Mouse (Mus musculus) heart, adult 2 months (tissue): ENCODE data around the gene Psmb11. TPM values are rescaled to one million over a fixed set of nuclear protein-coding genes. Genes with fewer than 3 reads are reported as not detected.
A peak's percentile ranks its signal among the peaks of the same experiment; 100 is the strongest.

ENCODE experiments used
- DNase-seq, 2 experiments: peaks; one replicate each; pipeline ENCODE4 v3.0.0; 2021
- H3K27ac ChIP-seq: fragments of 200-600 bp; 2 replicates; pipeline ENCODE4 v1.8.1; 2022
- H3K27me3 ChIP-seq: fragments of 200-500 bp; 2 replicates; pipeline ENCODE4 v1.6.1; 2012; ENCODE audit warnings: mild to moderate bottlenecking, low read length, inconsistent platforms, mixed read lengths; ENCODE audit not compliant: control insufficient read depth, insufficient read depth
- H3K36me3 ChIP-seq: fragments of 200-500 bp; 2 replicates; pipeline ENCODE4 v1.6.1; 2012; ENCODE audit warnings: low read length, inconsistent platforms; ENCODE audit not compliant: control insufficient read depth, insufficient read depth
- H3K4me1 ChIP-seq: fragments of 200-500 bp; 2 replicates; pipeline ENCODE4 v1.6.1; 2011; ENCODE audit warnings: low read length; ENCODE audit not compliant: control insufficient read depth, insufficient read depth
- H3K4me3 ChIP-seq: fragments of 200-600 bp; 2 replicates; pipeline ENCODE4 v1.8.1; 2022
- H3K79me2 ChIP-seq: fragments of 200-500 bp; replicated peaks from 2 replicates; pipeline ENCODE4 v1.6.1; 2012; ENCODE audit warnings: mild to moderate bottlenecking, inconsistent platforms, low read length, moderate library complexity, mixed read lengths; ENCODE audit not compliant: control insufficient read depth, insufficient read depth
- H3K9ac ChIP-seq: fragments of 200-500 bp; 2 replicates; pipeline ENCODE4 v1.6.1; 2012; ENCODE audit warnings: low read depth, mild to moderate bottlenecking, control low read depth, inconsistent platforms, low read length, mixed read lengths
- CTCF ChIP-seq: fragments of 200-600 bp; IDR thresholded peaks from 2 replicates; pipeline ENCODE4 v1.8.1; 2022; ENCODE audit warnings: antibody characterized with exemption, mild to moderate bottlenecking, moderate library complexity
- EP300 ChIP-seq: fragments of 200-500 bp; IDR thresholded peaks from 2 replicates; pipeline ENCODE4 v1.6.1; 2011; ENCODE audit warnings: low read depth, low read length, control low read depth; ENCODE audit not compliant: insufficient read depth
- POLR2A ChIP-seq: fragments of 200-500 bp; IDR thresholded peaks from 2 replicates; pipeline ENCODE4 v1.6.1; 2011; ENCODE audit warnings: mild to moderate bottlenecking, low read depth, low read length, control low read depth; ENCODE audit not compliant: insufficient read depth
- WGBS: fragments of 180-500 bp; shearing (Covaris S2); methylation state at CpG from one replicate; pipeline ENCODE4 v1.1.7; 2018; 5-methylcytosine and 5-hydroxymethylcytosine counted together
- intact Hi-C: fragments of 180-260 bp; cut with DNase I; formaldehyde crosslinking; loops from one replicate; pipeline ENCODE4 v1.15.1; 2025
- polyA plus RNA-seq: library from polyadenylated mRNA; depleted of rRNA; stranded (reverse); fragments of >200 nt; gene quantifications from 2 replicates; pipeline ENCODE4 v1.2.3, GENCODE M21; 2012
- total RNA-seq, 2 experiments: library from RNA; stranded (reverse); gene quantifications; 2 replicates each; pipeline ENCODE4 v1.2.3; 2021

Gene Psmb11
- total and polyA plus RNA-seq, 3 experiments: not detected

DNA sequence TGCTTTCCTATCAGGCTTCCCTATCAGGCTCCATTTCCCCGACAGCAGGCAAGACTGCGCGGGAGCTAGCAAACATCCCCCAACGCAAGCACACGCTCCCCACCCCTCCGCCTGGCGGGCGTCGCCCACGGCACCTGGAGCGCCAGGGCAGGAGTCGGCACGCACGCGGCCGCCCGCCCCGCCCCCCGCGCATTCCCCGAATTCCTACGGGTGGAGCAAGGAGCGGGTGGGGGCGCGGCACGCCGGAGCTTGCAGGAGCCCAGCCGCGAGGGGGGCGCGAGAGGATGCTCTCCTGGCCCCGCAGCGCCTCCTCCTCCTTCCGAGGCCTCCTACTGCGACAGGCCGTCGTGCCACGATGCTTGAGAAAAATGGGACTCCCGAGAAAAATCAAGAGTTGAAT lies 45.6 kb upstream of the Psmb11 start:
- DNase-seq: peak; percentile 76 to 79
- Histone ChIP-seq H3K4me1 (peaks cover 3% of the 10 kb centered on the region), H3K79me2 (no peaks in the 10 kb centered on the region), H3K27ac (peak overlapping the region; percentile 89; the same call in 1 of the 2 replicates), H3K36me3 (no peaks in the 10 kb centered on the region), H3K9ac (peak overlapping the region; percentile 84), H3K27me3 (peaks cover 2% of the 10 kb centered on the region; the same call in 1 of the 2 replicates), H3K4me3 (peak overlapping the region; percentile 99)
- no peak for TF ChIP-seq POLR2A
- TF ChIP-seq CTCF: no peak
- no peak for TF ChIP-seq EP300
- 2% methylated on average over 37 of the region's 39 CpGs for WGBS
- intact Hi-C loops: loop anchor here (5.0 kb wide), 1 partner anchor 48 kb away; no protein-coding TSS in a partner anchor

DNA sequence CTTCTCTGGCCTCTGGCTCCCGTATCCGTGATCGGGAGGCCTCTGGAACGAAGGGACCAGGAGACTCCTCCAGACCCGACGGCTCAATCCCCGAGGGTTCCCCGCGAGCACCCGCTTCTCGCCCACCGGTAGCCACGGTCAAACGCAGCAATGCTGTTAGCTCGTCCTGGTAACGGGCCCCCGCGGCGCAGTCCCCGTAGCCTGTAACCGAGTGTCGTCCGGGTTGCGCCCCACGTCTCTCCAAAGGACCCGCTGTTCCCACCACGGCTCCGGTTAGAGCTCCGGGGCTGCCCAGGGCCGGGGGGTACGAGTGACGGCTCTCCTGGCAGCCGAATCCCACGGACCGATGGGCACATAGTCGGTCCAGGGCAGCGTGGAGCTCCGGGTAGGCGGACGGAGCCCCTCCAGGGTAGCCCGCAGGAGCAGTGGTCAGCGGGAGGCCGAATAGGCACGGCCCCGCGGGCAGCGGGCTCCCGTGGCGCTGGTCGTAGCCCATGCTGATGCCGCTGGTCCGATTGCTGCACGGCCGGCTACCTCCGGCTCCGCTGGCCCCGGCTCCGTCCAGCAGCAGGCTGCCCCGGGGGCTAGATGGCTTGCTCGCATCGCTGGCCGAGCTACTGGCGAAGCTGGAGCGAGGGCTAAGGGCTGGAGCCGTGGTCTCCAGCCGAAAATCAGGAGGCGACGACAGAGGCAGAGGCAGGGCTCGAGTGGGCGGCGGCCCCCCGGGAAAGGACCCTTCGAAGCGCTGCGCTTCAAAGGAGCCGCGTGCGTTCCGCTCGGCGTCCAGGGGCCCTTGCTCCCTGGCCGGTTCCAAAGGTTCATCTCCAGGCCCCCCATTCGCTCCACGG lies 44.8 kb upstream of the Psmb11 start:
- Histone ChIP-seq H3K4me1 (peaks cover 3% of the 10 kb centered on the region), H3K36me3 (no peaks in the 10 kb centered on the region), H3K27ac (peak overlapping the region; percentile 89), H3K9ac (peak overlapping the region; percentile 84), H3K4me3 (peak overlapping the region; percentile 99), H3K27me3 (peaks cover 2% of the 10 kb centered on the region; the same call in 1 of the 2 replicates), H3K79me2 (no peaks in the 10 kb centered on the region)
- WGBS: 1% methylated on average over 84 of the region's 84 CpGs
- no peak for TF ChIP-seq POLR2A
- no peak for TF ChIP-seq EP300
- TF ChIP-seq CTCF: no peak
- intact Hi-C loops: loop anchor here (5.0 kb wide), 1 partner anchor 49 kb away; no protein-coding TSS in a partner anchor
- DNase-seq: peak; percentile 57 to 70

GRCm38 (mm10) chr14:54577089-54577982 lies 43.9 kb upstream of the Psmb11 start, which contains the start of gene Ajuba:
Gene Ajuba (minus strand): TSS chr14:54577558.
- Histone ChIP-seq H3K9ac (peak within 1 kb of the TSS; percentile 84), H3K27ac (peak within 1 kb of the TSS; percentile 89), H3K79me2 (no peaks in the 10 kb centered on the region), H3K4me3 (peak within 1 kb of the TSS; percentile 99), H3K27me3 (peaks cover 2% of the 10 kb centered on the region; the same call in 1 of the 2 replicates), H3K4me1 (peaks cover 3% of the 10 kb centered on the region), H3K36me3 (no peaks in the 10 kb centered on the region)
- WGBS: under 1% methylated on average over 66 of the region's 66 CpGs
- peak; percentile 91 to 93 for DNase-seq
- intact Hi-C loops: loop anchor here (5.0 kb wide), 1 partner anchor 50 kb away; no protein-coding TSS in a partner anchor
- TF ChIP-seq EP300 (no peak), POLR2A (peak; percentile 52; the same call in 1 of the 2 replicates)

DNA sequence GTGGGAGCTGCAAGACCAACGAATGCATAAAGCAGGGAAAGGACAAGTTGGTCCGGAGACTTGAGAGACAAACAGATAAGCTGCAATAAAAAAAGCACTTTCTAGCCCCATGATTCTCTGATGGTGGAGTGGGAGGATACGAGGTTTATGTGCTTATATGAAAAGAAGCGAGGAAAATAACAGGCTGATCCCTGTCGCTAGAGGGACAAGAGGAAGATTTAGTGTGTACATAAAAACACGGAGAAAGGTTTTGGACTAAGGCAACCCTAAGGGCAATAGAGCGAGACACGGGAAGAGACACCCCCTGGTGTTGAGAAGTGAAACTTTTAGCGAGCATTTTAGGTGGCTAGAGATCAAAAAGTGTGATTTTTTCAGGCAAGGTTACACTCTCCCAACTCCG lies 43.2 kb upstream of the Psmb11 start:
- WGBS: under 1% methylated on average over 10 of the region's 10 CpGs
- Histone ChIP-seq H3K4me1 (peaks cover 1% of the 10 kb centered on the region), H3K27me3 (peaks cover 2% of the 10 kb centered on the region; the same call in 1 of the 2 replicates), H3K27ac (peak overlapping the region; percentile 89), H3K9ac (peak overlapping the region; percentile 84), H3K79me2 (no peaks in the 10 kb centered on the region), H3K4me3 (peak overlapping the region; percentile 99), H3K36me3 (no peaks in the 10 kb centered on the region)
- TF ChIP-seq CTCF (peak; percentile 79), EP300 (no peak)
- intact Hi-C loops: loop anchor here (1.0 to 5.0 kb wide), 2 partner anchors 24 to 51 kb away; partner anchors contain the start of gene Haus4
- peak in 1 of 2 experiments; percentile 49 for DNase-seq

GRCm38 (mm10) chr14:54579638-54580037 lies 41.6 kb upstream of the Psmb11 start:
- Histone ChIP-seq H3K27ac (no peak overlapping the region), H3K36me3 (no peaks in the 10 kb centered on the region), H3K9ac (no peak overlapping the region), H3K27me3 (peaks cover 2% of the 10 kb centered on the region; the same call in 1 of the 2 replicates), H3K4me3 (no peak overlapping the region), H3K4me1 (peaks cover 1% of the 10 kb centered on the region), H3K79me2 (no peaks in the 10 kb centered on the region)
- TF ChIP-seq EP300: no peak
- TF ChIP-seq CTCF: no peak
- no peak for TF ChIP-seq POLR2A
- peak in 1 of 2 experiments; percentile 26 for DNase-seq
- intact Hi-C loops: loop anchor here (5.0 kb wide), 1 partner anchor 52 kb away; no protein-coding TSS in a partner anchor
- WGBS: 64% methylated on average over 7 of the region's 7 CpGs
